Mouse (Mus musculus): ENCODE data around the gene Lnx1. TPM values are rescaled to one million over a fixed set of nuclear protein-coding genes. Genes with fewer than 3 reads are reported as not detected.

The Lnx1 gene
- polyA plus RNA-seq, 1 experiment: 7.4 TPM

- Histone ChIP-seq H3K36me3 (ENCODE audit: control insufficient read depth, insufficient read depth, low read length, poor library complexity, severe bottlenecking) (peaks cover 20% of the 10 kb centered on the region), H3K9ac (ENCODE audit: low read depth, poor library complexity, severe bottlenecking) (no peak overlapping the region), H3K4me3 (ENCODE audit: low read depth, low read length) (no peak overlapping the region), H3K9me3 (replicated peaks; ENCODE audit: control insufficient read depth, insufficient read depth, low read length, poor library complexity, severe bottlenecking) (no peaks in the 10 kb centered on the region), H3K27me3 (ENCODE audit: control insufficient read depth, insufficient read depth, low read length, poor library complexity, severe bottlenecking) (no peaks in the 10 kb centered on the region), H3K4me1 (ENCODE audit: control insufficient read depth, insufficient read depth, low read length) (no peaks in the 10 kb centered on the region), H3K27ac (ENCODE audit: insufficient read depth, low read length) (no peak overlapping the region)
- TF ChIP-seq EP300 (IDR thresholded peaks at IDR 0.05; ENCODE audit: insufficient read depth, low read depth, low read length): no peak
- TF ChIP-seq POLR2A (IDR thresholded peaks at IDR 0.05; ENCODE audit: insufficient read depth, low read length): no peak
Observed at GRCm38 (mm10) chr5:74549566-74549965, 153.1 kb downstream of the Lnx1 start.

- no peaks in the 10 kb centered on the region for H3K9me3 ChIP-seq (replicated peaks; ENCODE audit: control insufficient read depth, insufficient read depth, low read length, poor library complexity, severe bottlenecking)
- H3K36me3 ChIP-seq (ENCODE audit: control insufficient read depth, insufficient read depth, low read length, poor library complexity, severe bottlenecking): peaks cover 27% of the 10 kb centered on the region
Observed at GRCm38 (mm10) chr5:74545606-74546005, 157.1 kb downstream of the Lnx1 start.

More at GRCm38 (mm10) chr5:74545606-74546005, 157.1 kb downstream of the Lnx1 start:
- no peak for TF ChIP-seq EP300 (IDR thresholded peaks at IDR 0.05; ENCODE audit: insufficient read depth, low read depth, low read length)
- no peak for TF ChIP-seq POLR2A (IDR thresholded peaks at IDR 0.05; ENCODE audit: insufficient read depth, low read length)
- TF ChIP-seq CTCF (IDR thresholded peaks at IDR 0.05; ENCODE audit: low read depth, low read length): no peak
- H3K4me1 ChIP-seq (ENCODE audit: control insufficient read depth, insufficient read depth, low read length): no peaks in the 10 kb centered on the region
- H3K27ac ChIP-seq (ENCODE audit: insufficient read depth, low read length): no peak overlapping the region
- no peak overlapping the region for H3K9ac ChIP-seq (ENCODE audit: low read depth, poor library complexity, severe bottlenecking)
- H3K27me3 ChIP-seq (ENCODE audit: control insufficient read depth, insufficient read depth, low read length, poor library complexity, severe bottlenecking): no peaks in the 10 kb centered on the region
- no peak overlapping the region for H3K4me3 ChIP-seq (ENCODE audit: low read depth, low read length)

Other genes starting within 250 kb of the Lnx1 start
- 5.8 and 9.4 TPM in 2 replicates for gene Scfd2, start 171.2 kb downstream of the Lnx1 start, polyA plus RNA-seq (2011; ENCODE audit: insufficient read depth, insufficient read length, low read depth, missing spikeins)
- 177 and 180 TPM in 2 replicates for gene Fip1l1, start 167.5 kb downstream of the Lnx1 start, polyA plus RNA-seq (2011; ENCODE audit: insufficient read depth, insufficient read length, low read depth, missing spikeins)

Data from ES-Bruce4 (cell line).